Mouse (Mus musculus) kidney, embryonic 16.5 days (tissue): ENCODE data around the gene Zw10. TPM values are rescaled to one million over a fixed set of nuclear protein-coding genes. Genes with fewer than 3 reads are reported as not detected.

Source experiments
- ATAC-seq: fragments of 200-750 bp; cut with Nextera tagmentation; 2 replicates; pipeline ENCODE4 v1.8.0; 2017; ENCODE audit warnings: moderate TSS enrichment; ENCODE audit not compliant: low FRiP score, low TSS enrichment
- H3K27ac ChIP-seq: fragments of 300-500 bp; sonication (generic); 2 replicates; pipeline ENCODE4 v1.5.1; 2014; ENCODE audit warnings: low read length
- H3K27me3 ChIP-seq: fragments of 300-500 bp; sonication (generic); 2 replicates; pipeline ENCODE4 v1.6.1; 2014; ENCODE audit warnings: low read length, control low read depth, mixed read lengths; ENCODE audit not compliant: insufficient read depth
- H3K36me3 ChIP-seq: fragments of 300-500 bp; sonication (generic); 2 replicates; pipeline ENCODE4 v1.6.1; 2014; ENCODE audit warnings: low read length, control low read depth, mixed read lengths; ENCODE audit not compliant: insufficient read depth
- H3K4me1 ChIP-seq: fragments of 300-500 bp; sonication (generic); 2 replicates; pipeline ENCODE4 v1.6.1; 2014; ENCODE audit warnings: low read length, control low read depth, mixed read lengths; ENCODE audit not compliant: insufficient read depth
- H3K4me2 ChIP-seq: fragments of 300-500 bp; sonication (generic); replicated peaks from 2 replicates; pipeline ENCODE4 v1.6.1; 2014; ENCODE audit warnings: low read depth, low read length
- H3K4me3 ChIP-seq: fragments of 300-500 bp; sonication (generic); 2 replicates; pipeline ENCODE4 v1.5.1; 2014; ENCODE audit warnings: mild to moderate bottlenecking, low read length
- H3K9ac ChIP-seq: fragments of 300-500 bp; sonication (generic); replicated peaks from 2 replicates; pipeline ENCODE4 v1.6.1; 2014; ENCODE audit warnings: low read length
- H3K9me3 ChIP-seq: fragments of 300-500 bp; sonication (generic); 2 replicates; pipeline ENCODE4 v1.6.1; 2016; ENCODE audit warnings: low read length, control low read depth
- WGBS: fragments of 180-500 bp; shearing (Covaris S2); extraction: QIAGEN DNeasy Blood & Tissue Kit; methylation state at CpG from one replicate; pipeline ENCODE4 v1.1.7; 2014; 5-methylcytosine and 5-hydroxymethylcytosine counted together
- polyA plus RNA-seq: library from polyadenylated mRNA; unstranded; fragments of >200 nt; fragmentation: Nextera tagmentation; extraction: Ambion mirVana; gene quantifications from 2 replicates; pipeline ENCODE4 v1.2.1, GENCODE M21; 2015

Gene Zw10
- polyA plus RNA-seq, 1 experiment from 2014 or later, result 40.1 TPM

GRCm38 (mm10) chr9:49081107-49081506 is 25.7 kb downstream of the Zw10 start, which contains the start of gene Tmprss5:
Gene Tmprss5 (plus strand): TSS chr9:49081260.
- WGBS, result 57% methylated on average over 5 of the region's 5 CpGs

DNA sequence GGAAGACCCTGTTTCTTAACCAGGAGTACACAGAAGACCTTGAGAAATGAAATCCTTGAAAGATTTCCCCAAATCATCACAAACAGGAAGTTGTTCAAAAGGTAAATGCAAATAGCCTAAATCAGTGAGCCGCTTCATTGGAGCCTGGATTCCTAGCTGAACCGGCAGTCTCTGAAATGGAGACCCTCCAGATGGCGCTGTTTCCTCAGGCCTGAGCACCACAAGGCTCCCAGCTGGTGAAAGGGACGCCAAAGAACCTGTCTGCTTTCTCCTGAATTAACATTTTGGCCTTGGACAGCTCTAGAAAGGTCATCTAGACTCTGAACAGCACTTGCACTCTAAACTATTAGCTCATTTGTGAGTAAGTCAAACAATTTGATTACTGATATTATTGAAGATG is 26.1 kb downstream of the Zw10 start:
- no peaks in the 10 kb centered on the region for H3K4me1 ChIP-seq
- no peak overlapping the region for H3K9ac ChIP-seq
- no peak overlapping the region for H3K4me2 ChIP-seq
- no peaks in the 10 kb centered on the region for H3K9me3 ChIP-seq
- no peaks in the 10 kb centered on the region for H3K27me3 ChIP-seq
- peaks cover 23% of the 10 kb centered on the region for H3K36me3 ChIP-seq
- H3K4me3 ChIP-seq, result no peak overlapping the region
- H3K27ac ChIP-seq, result no peak overlapping the region
- WGBS, result 12% methylated on average over 4 of the region's 4 CpGs
- ATAC-seq, result 0 out of 2 replicates have a peak, but pooled peaks have one; percentile 31

More at GRCm38 (mm10) chr9:49081107-49081506, 25.7 kb downstream of the Zw10 start, which contains the start of gene Tmprss5:
- Histone ChIP-seq H3K4me2 (no peak within 1 kb of the TSS), H3K4me1 (no peaks in the 10 kb centered on the region), H3K27me3 (no peaks in the 10 kb centered on the region), H3K9ac (no peak within 1 kb of the TSS), H3K4me3 (no peak within 1 kb of the TSS), H3K27ac (no peak within 1 kb of the TSS), H3K36me3 (peaks cover 23% of the 10 kb centered on the region), H3K9me3 (no peaks in the 10 kb centered on the region)
- ATAC-seq, result no peak; the same call in 1 of the 2 replicates

- Histone ChIP-seq H3K27me3 (no peaks in the 10 kb centered on the region), H3K4me2 (no peak overlapping the region), H3K9me3 (no peaks in the 10 kb centered on the region), H3K4me3 (no peak overlapping the region), H3K27ac (no peak overlapping the region), H3K4me1 (peaks cover 6% of the 10 kb centered on the region), H3K9ac (no peak overlapping the region), H3K36me3 (no peaks in the 10 kb centered on the region)
- no peak for ATAC-seq
- WGBS, result 30% methylated on average over 11 of the region's 11 CpGs
Measured at GRCm38 (mm10) chr9:49087317-49087716, 31.9 kb downstream of the Zw10 start.

- no peaks in the 10 kb centered on the region for H3K36me3 ChIP-seq
- peaks cover 4% of the 10 kb centered on the region; the same call in 1 of the 2 replicates for H3K9me3 ChIP-seq
- no peak overlapping the region for H3K4me3 ChIP-seq
- H3K4me1 ChIP-seq, result no peaks in the 10 kb centered on the region
- WGBS, result 92% methylated on average over 3 of the region's 3 CpGs
- no peaks in the 10 kb centered on the region for H3K27me3 ChIP-seq
- H3K27ac ChIP-seq, result no peak overlapping the region
- no peak overlapping the region for H3K4me2 ChIP-seq
- ATAC-seq, result no peak
- no peak overlapping the region for H3K9ac ChIP-seq
Measured at GRCm38 (mm10) chr9:49098871-49099270, 43.5 kb downstream of the Zw10 start.

DNA sequence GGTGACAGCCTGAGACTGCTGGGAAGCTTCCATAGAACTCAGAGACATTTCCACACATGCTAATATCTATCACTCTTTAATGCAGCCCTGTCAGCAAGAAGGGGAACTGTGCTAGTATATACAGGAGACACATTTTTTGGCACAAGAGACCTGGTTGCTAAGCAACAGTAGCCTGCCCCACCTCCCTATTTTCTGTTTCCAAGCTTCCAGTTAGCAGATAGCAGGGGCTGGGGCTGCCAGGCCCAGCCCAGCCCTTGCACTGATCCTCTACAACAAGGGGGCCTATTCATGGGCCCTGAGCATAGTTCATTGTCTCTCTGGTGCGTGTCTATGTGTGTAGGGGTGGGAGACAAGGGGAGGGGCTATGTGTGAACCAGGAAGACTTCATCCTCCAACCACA is 46.9 kb downstream of the Zw10 start:
- Histone ChIP-seq H3K9ac (no peak overlapping the region), H3K27me3 (no peaks in the 10 kb centered on the region), H3K36me3 (no peaks in the 10 kb centered on the region), H3K4me2 (no peak overlapping the region), H3K4me3 (no peak overlapping the region), H3K4me1 (no peaks in the 10 kb centered on the region), H3K27ac (no peak overlapping the region), H3K9me3 (peaks cover 4% of the 10 kb centered on the region; the same call in 1 of the 2 replicates)
- ATAC-seq, result no peak
- 41% methylated on average over 1 of the region's 1 CpGs for WGBS

DNA sequence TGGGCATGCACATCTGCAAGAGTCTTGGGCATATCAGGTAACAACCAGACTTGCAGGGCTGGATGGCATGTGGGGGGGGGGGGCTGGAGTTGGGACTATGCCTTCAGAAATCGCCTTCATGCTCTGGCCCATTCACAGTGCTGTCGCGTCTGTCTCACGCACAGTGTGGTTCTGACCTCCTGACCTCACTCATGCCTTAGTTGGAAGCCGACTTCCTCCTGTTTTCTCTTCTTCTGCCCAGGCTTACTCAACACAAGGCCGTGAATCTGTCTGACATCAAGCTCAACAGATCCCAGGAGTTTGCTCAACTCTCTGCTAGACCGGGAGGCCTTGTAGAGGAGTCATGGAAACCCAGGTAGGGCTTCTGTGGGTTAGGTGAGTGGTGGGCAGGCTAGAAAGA is 53.7 kb downstream of the Zw10 start:
- H3K4me2 ChIP-seq, result no peak overlapping the region
- no peak for ATAC-seq
- no peak overlapping the region for H3K9ac ChIP-seq
- 39% methylated on average over 7 of the region's 7 CpGs for WGBS
- H3K27ac ChIP-seq, result no peak overlapping the region
- H3K36me3 ChIP-seq, result no peaks in the 10 kb centered on the region
- no peak overlapping the region for H3K4me3 ChIP-seq
- H3K9me3 ChIP-seq, result no peaks in the 10 kb centered on the region
- no peaks in the 10 kb centered on the region for H3K27me3 ChIP-seq
- no peaks in the 10 kb centered on the region for H3K4me1 ChIP-seq

DNA sequence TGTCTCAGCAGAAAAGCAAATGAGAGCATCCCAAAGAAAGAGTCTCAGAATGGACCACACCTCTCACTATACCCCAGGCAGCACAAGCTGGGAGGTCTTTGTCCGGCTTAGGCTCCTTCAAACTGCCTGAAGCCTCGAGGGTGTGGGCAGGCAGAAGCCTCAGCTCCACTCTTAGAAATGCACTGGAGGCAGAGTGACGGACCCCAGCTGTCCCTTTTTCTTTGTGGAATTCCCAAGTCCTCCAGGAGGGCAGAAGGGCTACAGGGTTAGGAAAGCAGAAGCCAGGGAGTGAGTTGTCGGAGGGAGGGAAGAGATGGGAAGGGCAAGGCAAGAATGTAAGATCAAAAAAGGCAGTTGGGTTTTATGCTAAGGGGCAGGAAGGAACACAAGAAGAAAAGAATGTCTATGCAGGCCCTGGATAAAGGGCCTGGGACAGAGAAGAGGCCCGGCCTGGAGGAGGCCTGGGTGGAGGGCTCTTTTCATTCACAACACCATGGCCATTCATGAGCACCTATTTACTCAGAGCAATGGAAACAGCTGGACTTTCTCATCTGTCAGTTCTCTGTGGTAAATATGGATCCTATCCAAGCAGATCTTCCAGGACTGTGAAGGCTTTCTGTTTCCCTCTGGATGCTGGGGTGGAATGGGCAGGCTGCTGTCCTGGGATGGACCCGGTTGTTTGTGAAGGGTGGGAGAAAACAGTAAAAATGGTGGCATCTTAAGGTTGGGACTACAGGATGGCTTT is 55.2 kb downstream of the Zw10 start:
- Histone ChIP-seq H3K27ac (peak overlapping the region; percentile 66), H3K36me3 (no peaks in the 10 kb centered on the region), H3K4me3 (no peak overlapping the region), H3K9me3 (no peaks in the 10 kb centered on the region), H3K4me1 (no peaks in the 10 kb centered on the region), H3K27me3 (no peaks in the 10 kb centered on the region), H3K4me2 (no peak overlapping the region), H3K9ac (no peak overlapping the region)
- ATAC-seq, result peak; percentile 91
- WGBS, result 27% methylated on average over 6 of the region's 6 CpGs

DNA sequence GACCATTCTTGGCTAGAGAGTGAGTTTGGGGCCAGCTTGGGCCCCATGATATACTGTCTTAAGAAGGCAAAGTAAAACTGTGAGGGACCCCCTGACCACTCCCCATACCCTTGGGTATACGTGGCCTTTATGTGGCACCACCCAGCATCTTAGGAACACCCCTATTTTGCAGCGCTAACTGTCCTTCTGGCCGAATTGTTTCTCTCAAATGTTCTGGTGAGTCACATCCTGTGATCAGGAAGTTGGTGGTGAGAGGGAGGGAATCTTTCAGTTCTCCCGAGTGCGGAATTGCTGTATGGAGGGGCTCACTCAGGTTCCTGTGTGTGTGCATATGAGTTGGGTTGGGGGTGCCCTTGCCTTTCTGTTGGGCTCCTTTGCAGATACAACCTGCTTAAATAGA is 55.9 kb downstream of the Zw10 start:
- no peak overlapping the region for H3K4me3 ChIP-seq
- WGBS, result 68% methylated on average over 5 of the region's 5 CpGs
- no peaks in the 10 kb centered on the region for H3K36me3 ChIP-seq
- H3K9ac ChIP-seq, result no peak overlapping the region
- ATAC-seq, result no peak
- H3K9me3 ChIP-seq, result no peaks in the 10 kb centered on the region
- no peaks in the 10 kb centered on the region for H3K27me3 ChIP-seq
- H3K27ac ChIP-seq, result peak overlapping the region; percentile 66
- no peak overlapping the region for H3K4me2 ChIP-seq
- no peaks in the 10 kb centered on the region for H3K4me1 ChIP-seq

DNA sequence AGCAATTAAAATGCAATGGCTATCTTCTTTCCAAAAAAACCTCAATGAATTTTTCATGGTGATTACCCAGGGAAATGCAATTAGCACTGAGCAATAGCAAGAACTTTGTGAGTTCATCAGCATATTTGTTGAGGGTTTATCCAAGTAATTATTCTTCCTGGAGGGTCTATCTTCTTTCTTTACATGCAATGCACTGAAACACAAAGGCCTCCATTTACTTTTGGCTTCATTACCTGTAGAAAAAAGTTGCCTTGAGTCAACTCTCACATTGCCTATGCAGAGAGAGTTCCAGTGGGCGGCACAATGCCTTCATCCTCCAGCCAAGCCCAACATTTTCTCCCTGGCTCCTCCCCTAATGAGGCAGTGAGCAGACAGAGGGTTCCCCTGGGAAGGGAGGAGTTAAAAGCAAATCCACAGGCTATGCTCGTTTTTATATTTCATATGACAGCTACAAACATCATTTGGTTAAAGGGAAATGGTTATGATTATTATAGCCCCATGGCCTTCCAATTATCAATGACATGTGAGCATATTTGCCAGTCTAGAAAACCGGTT is 62.9 kb downstream of the Zw10 start:
- H3K27me3 ChIP-seq, result 0 out of 2 replicates have a peak, but pooled peaks cover 3% of the 10 kb centered on the region
- H3K36me3 ChIP-seq, result no peaks in the 10 kb centered on the region
- 42% methylated on average over 3 of the region's 3 CpGs for WGBS
- no peak overlapping the region for H3K4me2 ChIP-seq
- peaks cover 4% of the 10 kb centered on the region; the same call in 1 of the 2 replicates for H3K9me3 ChIP-seq
- H3K4me1 ChIP-seq, result no peaks in the 10 kb centered on the region
- H3K9ac ChIP-seq, result no peak overlapping the region
- no peak overlapping the region for H3K4me3 ChIP-seq
- no peak for ATAC-seq
- no peak overlapping the region for H3K27ac ChIP-seq

- peaks cover 4% of the 10 kb centered on the region; the same call in 1 of the 2 replicates for H3K9me3 ChIP-seq
- 74% methylated on average over 4 of the region's 4 CpGs for WGBS
- H3K27ac ChIP-seq, result no peak overlapping the region
- no peak overlapping the region for H3K9ac ChIP-seq
- H3K4me2 ChIP-seq, result no peak overlapping the region
- H3K27me3 ChIP-seq, result 0 out of 2 replicates have a peak, but pooled peaks cover 3% of the 10 kb centered on the region
- ATAC-seq, result no peak
- no peak overlapping the region for H3K4me3 ChIP-seq
- no peaks in the 10 kb centered on the region for H3K4me1 ChIP-seq
- H3K36me3 ChIP-seq, result no peaks in the 10 kb centered on the region
Measured at GRCm38 (mm10) chr9:49119759-49120158, 64.3 kb downstream of the Zw10 start.
